ENCODE assay signal across 8 mouse cellular contexts in genomic region chr15:80599213-80599750, GRCm38 (mm10). TPM values are rescaled to one million over a fixed set of nuclear protein-coding genes. Genes with fewer than 3 reads are reported as not detected.
A peak's percentile ranks its signal among the peaks of the same experiment; 100 is the strongest.
DNase-seq lines count a peak whose midpoint lies in the region; ATAC-seq lines count a peak whose summit lies in the region.

No protein-coding gene starts in this region.

- no peaks in the 10 kb centered on the region for H3K27me3 ChIP-seq in heart, embryonic 11.5 days (ENCODE audit: control insufficient read depth, insufficient read depth, low read length)

- DNase-seq in ovary, adult 18-20 months (ENCODE audit: low spot score), result peak; percentile 67
- DNase-seq in ovary, postnatal 10 days (ENCODE audit: low spot score), result no peak
- peak; percentile 74 for DNase-seq in kidney, postnatal 14 days
- peak; percentile 82 for DNase-seq in lung, postnatal 36 days
- DNase-seq in urinary bladder, postnatal 25 days (ENCODE audit: low spot score), result peak; percentile 29
- no peak for DNase-seq in layer of hippocampus, adult 11-12 months (ENCODE audit: low spot score)
- DNase-seq in cerebellum, postnatal 36 days, result no peak

- no peaks in the 10 kb centered on the region for H3K9me3 ChIP-seq in heart, embryonic 11.5 days (replicated peaks; ENCODE audit: control insufficient read depth, low read length)

- 32% methylated on average over 16 of the region's 16 CpGs for WGBS in heart, embryonic 11.5 days (ENCODE audit: insufficient replicate concordance)

- H3K36me3 ChIP-seq in heart, embryonic 11.5 days (ENCODE audit: control insufficient read depth, insufficient read depth, low read length), result no peaks in the 10 kb centered on the region

- peak; percentile 76; the same call in 1 of the 2 replicates for ATAC-seq in heart, embryonic 11.5 days (replicated peaks; ENCODE audit: insufficient number of reproducible peaks, low FRiP score, low TSS enrichment)

- H3K4me1 ChIP-seq in heart, embryonic 11.5 days (ENCODE audit: control insufficient read depth, insufficient read depth, low read length), result peaks cover 15% of the 10 kb centered on the region

- H3K9ac ChIP-seq in heart, embryonic 11.5 days (ENCODE audit: low read depth, low read length), result 0 out of 2 replicates have a peak overlapping the region, but pooled peaks have one; percentile 28

- H3K27ac ChIP-seq in heart, embryonic 11.5 days (ENCODE audit: low read depth, low read length), result 0 out of 2 replicates have a peak overlapping the region, but pooled peaks have one; percentile 29

- peak overlapping the region; percentile 29 for H3K4me3 ChIP-seq in heart, embryonic 11.5 days (ENCODE audit: low read depth, low read length)

- H3K4me2 ChIP-seq in heart, embryonic 11.5 days, result peak overlapping the region; percentile 53

RNA-seq across cellular contexts. Expression of gene Grap2, which starts 26.9 kb away (rescaled TPM):
- 12.8 and 16.0 TPM in 2 replicates for polyA plus RNA-seq in heart, embryonic 11.5 days (2014; fragmentation: Nextera tagmentation; extraction: Ambion mirVana)

RNA-seq across cellular contexts. Expression of gene Enthd1, which starts 34.3 kb away (rescaled TPM):
- polyA plus RNA-seq in heart, embryonic 11.5 days (2014; fragmentation: Nextera tagmentation; extraction: Ambion mirVana), result not detected in 2 replicates

Comparison
In these comparisons a context has a peak if more than half of its experiments do, and no peak if none do; other contexts are left out.
1. DNase-seq: peak in ovary, adult 18-20 months (single experiment), kidney, postnatal 14 days (single experiment), lung, postnatal 36 days (single experiment) and urinary bladder, postnatal 25 days (single experiment); none in ovary, postnatal 10 days (single experiment), layer of hippocampus, adult 11-12 months (single experiment) and cerebellum, postnatal 36 days (0 of 2).